ENCODE assay signal across 18 mouse cellular contexts in the genomic region with DNA sequence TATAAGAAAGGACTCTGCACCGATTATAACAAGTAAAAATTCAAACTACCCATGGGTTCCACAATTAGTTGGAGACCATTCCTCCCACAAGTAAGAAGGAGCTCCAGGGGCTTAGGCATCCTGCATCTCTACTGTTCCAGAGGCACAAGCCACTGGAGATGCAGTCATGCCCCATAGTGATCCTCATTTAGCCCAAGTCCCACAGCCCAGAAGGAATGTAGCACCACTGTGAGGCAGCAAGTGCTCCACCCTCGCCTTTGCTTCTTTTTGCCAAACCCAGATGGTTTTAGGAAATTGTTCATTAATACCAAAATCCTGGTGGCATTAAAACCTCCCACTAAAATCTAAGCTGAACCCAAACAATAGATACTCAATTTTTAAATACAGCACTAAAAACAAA.
DNase-seq lines count a peak whose midpoint lies in the region; ATAC-seq and TF ChIP-seq lines count a peak whose summit lies in the region.
"Had no signal": no experiment of that assay in that cellular context is flagged by ENCODE, and none has a peak within 500 bp of the region (broad histone marks: within the 10 kb centered on the region; RNA-seq: fewer than 3 reads in every experiment).

No protein-coding gene starts in this region.

- H3K36me3 ChIP-seq in forebrain, embryonic 16.5 days (ENCODE audit: control insufficient read depth, insufficient read depth): no peaks in the 10 kb centered on the region
- no peaks in the 10 kb centered on the region for H3K36me3 ChIP-seq in forebrain, embryonic 11.5 days (ENCODE audit: control insufficient read depth, insufficient read depth, low read length)
- no peaks in the 10 kb centered on the region for H3K36me3 ChIP-seq in midbrain, embryonic 11.5 days (ENCODE audit: control insufficient read depth, insufficient read depth, low read length)
- H3K36me3 ChIP-seq in midbrain, postnatal 0 days (ENCODE audit: insufficient read depth, low read length): no peaks in the 10 kb centered on the region
- H3K36me3 ChIP-seq: embryonic facial prominence, embryonic 13.5 days; heart, embryonic 13.5 days; hindbrain, embryonic 15.5 days had no signal

- H3K4me1 ChIP-seq in forebrain, embryonic 16.5 days (replicated peaks; ENCODE audit: control insufficient read depth, insufficient read depth, low read length): peaks cover 6% of the 10 kb centered on the region
- no peaks in the 10 kb centered on the region for H3K4me1 ChIP-seq in forebrain, embryonic 11.5 days (replicated peaks; ENCODE audit: control insufficient read depth, insufficient read depth, low read length)
- no peaks in the 10 kb centered on the region for H3K4me1 ChIP-seq in midbrain, embryonic 11.5 days (ENCODE audit: control insufficient read depth, insufficient read depth, low read length)
- H3K4me1 ChIP-seq in midbrain, postnatal 0 days (ENCODE audit: insufficient read depth, low read length): no peaks in the 10 kb centered on the region
- H3K4me1 ChIP-seq: embryonic facial prominence, embryonic 13.5 days had no signal

- H3K27ac ChIP-seq in forebrain, embryonic 16.5 days (ENCODE audit: low read length): peak overlapping the region; percentile 63
- no peak overlapping the region for H3K27ac ChIP-seq in forebrain, embryonic 11.5 days (ENCODE audit: low read depth, low read length)
- peak overlapping the region; percentile 73 for H3K27ac ChIP-seq in layer of hippocampus, adult 2 months
- no peak overlapping the region for H3K27ac ChIP-seq in midbrain, embryonic 11.5 days (ENCODE audit: low read depth, low read length)
- H3K27ac ChIP-seq in midbrain, postnatal 0 days (ENCODE audit: low read depth, low read length): no peak overlapping the region
- H3K27ac ChIP-seq in gastrocnemius, adult 2 months: no peak overlapping the region
- H3K27ac ChIP-seq: embryonic facial prominence, embryonic 13.5 days; forebrain, embryonic 13.5 days; heart, embryonic 13.5 days; hindbrain, embryonic 15.5 days had no signal

- no peak for ATAC-seq in forebrain, embryonic 16.5 days
- no peak for ATAC-seq in forebrain, embryonic 11.5 days (replicated peaks; ENCODE audit: low FRiP score)
- no peak for ATAC-seq in midbrain, embryonic 11.5 days (ENCODE audit: low FRiP score)
- no peak for ATAC-seq in midbrain, postnatal 0 days (ENCODE audit: low FRiP score)

- no peaks in the 10 kb centered on the region for H3K9me3 ChIP-seq in forebrain, embryonic 16.5 days (ENCODE audit: control insufficient read depth, low read length)
- no peaks in the 10 kb centered on the region for H3K9me3 ChIP-seq in forebrain, embryonic 11.5 days (ENCODE audit: control insufficient read depth, low read length)
- no peaks in the 10 kb centered on the region for H3K9me3 ChIP-seq in midbrain, embryonic 11.5 days (ENCODE audit: control insufficient read depth, low read length)
- no peaks in the 10 kb centered on the region for H3K9me3 ChIP-seq in midbrain, postnatal 0 days (ENCODE audit: low read length)
- H3K9me3 ChIP-seq: embryonic facial prominence, embryonic 13.5 days; forebrain, embryonic 13.5 days; heart, embryonic 13.5 days; hindbrain, embryonic 15.5 days had no signal

- H3K9ac ChIP-seq in forebrain, embryonic 16.5 days (replicated peaks; ENCODE audit: low read depth, low read length): no peak overlapping the region
- H3K9ac ChIP-seq in forebrain, embryonic 11.5 days (ENCODE audit: low read length): no peak overlapping the region
- no peak overlapping the region for H3K9ac ChIP-seq in midbrain, embryonic 11.5 days (ENCODE audit: low read length)
- H3K9ac ChIP-seq in midbrain, postnatal 0 days (replicated peaks; ENCODE audit: low read length, poor library complexity, severe bottlenecking): no peak overlapping the region
- H3K9ac ChIP-seq: embryonic facial prominence, embryonic 13.5 days; forebrain, embryonic 13.5 days; heart, embryonic 13.5 days; hindbrain, embryonic 15.5 days had no signal

- TF ChIP-seq CTCF in layer of hippocampus, adult 2 months (conservative IDR thresholded peaks at IDR 0.05): no peak
- TF ChIP-seq CTCF in midbrain, postnatal 0 days (IDR thresholded peaks at IDR 0.05): no peak
- TF ChIP-seq CTCF in gastrocnemius, adult 2 months (IDR thresholded peaks at IDR 0.05): no peak

- H3K4me2 ChIP-seq in forebrain, embryonic 16.5 days (ENCODE audit: low read length): no peak overlapping the region
- H3K4me2 ChIP-seq in forebrain, embryonic 11.5 days (ENCODE audit: low read depth, low read length, severe bottlenecking): no peak overlapping the region
- no peak overlapping the region for H3K4me2 ChIP-seq in midbrain, embryonic 11.5 days
- H3K4me2 ChIP-seq in midbrain, postnatal 0 days (ENCODE audit: low read depth, low read length, poor library complexity, severe bottlenecking): no peak overlapping the region
- H3K4me2 ChIP-seq: embryonic facial prominence, embryonic 13.5 days; forebrain, embryonic 13.5 days; heart, embryonic 13.5 days; hindbrain, embryonic 15.5 days had no signal

- no peak for DNase-seq in forebrain, embryonic 11.5 days (ENCODE audit: low spot score)
- DNase-seq in layer of hippocampus, adult 2 months (ENCODE audit: low spot score in 2 of 2): peak in 1 of 2 experiments; percentile 32
- no peak for DNase-seq in layer of hippocampus, adult 11-12 months (ENCODE audit: low spot score)
- DNase-seq in midbrain, embryonic 11.5 days (ENCODE audit: low spot score, missing footprints): peak; percentile 37
- no peak for DNase-seq in midbrain, postnatal 0 days (ENCODE audit: low spot score)
- no peak for DNase-seq in gastrocnemius, adult 2 months
- DNase-seq: adrenal gland, postnatal 10 days; cerebellum, adult 11-12 months; cerebellum, adult 9-10 months; cerebellum, postnatal 25 days; gastrocnemius, postnatal 36 days; heart, adult 11 months; heart, postnatal 36 days had no signal

- no peaks in the 10 kb centered on the region for H3K27me3 ChIP-seq in forebrain, embryonic 16.5 days (replicated peaks; ENCODE audit: control insufficient read depth, insufficient read depth, low read length)
- no peaks in the 10 kb centered on the region for H3K27me3 ChIP-seq in forebrain, embryonic 11.5 days (ENCODE audit: control insufficient read depth, insufficient read depth, low read length)
- H3K27me3 ChIP-seq in midbrain, embryonic 11.5 days (ENCODE audit: control insufficient read depth, insufficient read depth, low read length): no peaks in the 10 kb centered on the region
- no peaks in the 10 kb centered on the region for H3K27me3 ChIP-seq in midbrain, postnatal 0 days (ENCODE audit: insufficient read depth, low read length)
- H3K27me3 ChIP-seq: embryonic facial prominence, embryonic 13.5 days; forebrain, embryonic 13.5 days; heart, embryonic 13.5 days; hindbrain, embryonic 15.5 days had no signal

- intact Hi-C loops in gastrocnemius, adult 2 months (cut with DNase I): no loop called here

- no peak overlapping the region for H3K4me3 ChIP-seq in forebrain, embryonic 16.5 days (replicated peaks; ENCODE audit: low read length)
- H3K4me3 ChIP-seq in forebrain, embryonic 11.5 days (ENCODE audit: low read depth, low read length): no peak overlapping the region
- H3K4me3 ChIP-seq in layer of hippocampus, adult 2 months: no peak overlapping the region
- H3K4me3 ChIP-seq in midbrain, embryonic 11.5 days (ENCODE audit: low read depth, low read length): no peak overlapping the region
- no peak overlapping the region for H3K4me3 ChIP-seq in midbrain, postnatal 0 days (ENCODE audit: low read depth, low read length)
- H3K4me3 ChIP-seq in gastrocnemius, adult 2 months: no peak overlapping the region
- H3K4me3 ChIP-seq: embryonic facial prominence, embryonic 13.5 days; forebrain, embryonic 13.5 days; heart, embryonic 13.5 days; hindbrain, embryonic 15.5 days had no signal

- 77% methylated on average over 2 of the region's 2 CpGs for WGBS in forebrain, embryonic 16.5 days
- 87% methylated on average over 2 of the region's 2 CpGs for whole genome bisulfite sequencing in forebrain, embryonic 11.5 days
- WGBS in midbrain, embryonic 11.5 days: 87% methylated on average over 2 of the region's 2 CpGs
- WGBS in midbrain, postnatal 0 days: 77% methylated on average over 2 of the region's 2 CpGs

Comparison
In these comparisons a context has a peak if more than half of its experiments do, and no peak if none do; other contexts are left out.
1. H3K27ac ChIP-seq: peak in forebrain, embryonic 16.5 days (single experiment) and layer of hippocampus, adult 2 months (single experiment); none in forebrain, embryonic 11.5 days (single experiment), midbrain, embryonic 11.5 days (single experiment), midbrain, postnatal 0 days (single experiment) and gastrocnemius, adult 2 months (single experiment).